Mouse (Mus musculus) liver, postnatal 0 days (tissue): ENCODE data around the gene Mapk1ip1l. TPM values are rescaled to one million over a fixed set of nuclear protein-coding genes. Genes with fewer than 3 reads are reported as not detected.

ENCODE experiments used
- ATAC-seq: fragments of 200-750 bp; cut with Nextera tagmentation; 2 replicates; pipeline ENCODE4 v1.8.0; 2017; ENCODE audit warnings: mild to moderate bottlenecking, moderate library complexity
- DNase-seq: peaks from one replicate; pipeline ENCODE4 v3.0.0-alpha.2; 2016
- H3K27ac ChIP-seq: fragments of 300-500 bp; sonication (generic); 2 replicates; pipeline ENCODE4 v1.5.1; 2014; ENCODE audit warnings: antibody characterized with exemption, moderate library complexity, mild to moderate bottlenecking, low read depth
- H3K27me3 ChIP-seq: fragments of 300-500 bp; sonication (generic); 2 replicates; pipeline ENCODE4 v1.6.1; 2014; ENCODE audit warnings: low read length, control low read depth, mixed read lengths; ENCODE audit not compliant: insufficient read depth
- H3K36me3 ChIP-seq: fragments of 300-500 bp; sonication (generic); replicated peaks from 2 replicates; pipeline ENCODE4 v1.6.1; 2014; ENCODE audit warnings: mild to moderate bottlenecking, control low read depth, low read length, moderate library complexity, mixed read lengths; ENCODE audit not compliant: insufficient read depth
- H3K4me1 ChIP-seq: fragments of 300-500 bp; sonication (generic); 2 replicates; pipeline ENCODE4 v1.6.1; 2014; ENCODE audit warnings: antibody characterized with exemption, mild to moderate bottlenecking, control low read depth; ENCODE audit not compliant: insufficient read depth
- H3K4me2 ChIP-seq: fragments of 300-500 bp; sonication (generic); 2 replicates; pipeline ENCODE4 v1.6.1; 2014; ENCODE audit warnings: low read depth, mild to moderate bottlenecking, low read length, moderate library complexity, mixed read lengths
- H3K4me3 ChIP-seq: fragments of 300-500 bp; sonication (generic); 2 replicates; pipeline ENCODE4 v1.5.1; 2014; ENCODE audit warnings: low read depth, low read length
- H3K9ac ChIP-seq: fragments of 300-500 bp; sonication (generic); replicated peaks from 2 replicates; pipeline ENCODE4 v1.6.1; 2014; ENCODE audit warnings: mild to moderate bottlenecking, moderate library complexity
- H3K9me3 ChIP-seq: fragments of 300-500 bp; sonication (generic); 2 replicates; pipeline ENCODE4 v1.6.1; 2016; ENCODE audit warnings: mild to moderate bottlenecking, control low read depth, low read length, mixed read lengths
- CTCF ChIP-seq: sonication (generic); IDR thresholded peaks from 2 replicates; pipeline ENCODE4 v1.5.1; 2016; ENCODE audit warnings: antibody characterized with exemption, low read depth
- EP300 ChIP-seq: IDR thresholded peaks from 2 replicates; pipeline ENCODE4 v1.6.1; 2016; ENCODE audit warnings: antibody characterized with exemption, low read depth, mild to moderate bottlenecking
- WGBS: fragments of 180-500 bp; shearing (Covaris S2); extraction: QIAGEN DNeasy Blood & Tissue Kit; methylation state at CpG from one replicate; pipeline ENCODE4 v1.1.7; 2014; ENCODE audit not compliant: insufficient replicate concordance; 5-methylcytosine and 5-hydroxymethylcytosine counted together
- polyA plus RNA-seq: library from polyadenylated mRNA; unstranded; fragments of >200 nt; fragmentation: Nextera tagmentation; extraction: Ambion mirVana; gene quantifications from 2 replicates; pipeline ENCODE4 v1.2.1, GENCODE M21; 2015

Gene Mapk1ip1l
- polyA plus RNA-seq, 1 experiment from 2014 or later, result 16.6 TPM

DNA sequence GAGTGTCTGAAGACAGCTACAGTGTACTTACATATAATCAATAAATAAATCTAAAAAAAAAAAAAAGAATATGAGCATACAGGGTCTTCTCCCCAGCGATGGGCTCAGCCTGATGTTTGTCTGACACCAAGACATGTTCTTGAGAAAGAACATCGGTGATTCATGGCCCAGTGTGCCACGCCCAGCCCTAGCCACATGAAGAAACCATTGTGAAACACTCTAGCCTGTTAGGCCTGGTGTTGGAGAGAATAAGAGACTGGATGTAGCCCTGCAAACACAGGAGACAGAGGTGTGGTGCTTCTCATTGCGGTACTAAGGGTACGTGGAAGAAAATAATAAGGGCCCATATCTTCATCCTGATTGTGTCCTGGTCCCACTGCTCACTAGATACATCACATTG is 29.3 kb downstream of the Mapk1ip1l start:
- ATAC-seq, result no peak
- H3K4me3 ChIP-seq, result no peak overlapping the region
- no peaks in the 10 kb centered on the region for H3K27me3 ChIP-seq
- H3K9ac ChIP-seq, result no peak overlapping the region
- 81% methylated on average over 5 of the region's 5 CpGs for WGBS
- no peaks in the 10 kb centered on the region for H3K9me3 ChIP-seq
- DNase-seq, result no peak
- no peak overlapping the region for H3K27ac ChIP-seq
- no peak overlapping the region for H3K4me2 ChIP-seq
- H3K4me1 ChIP-seq, result no peaks in the 10 kb centered on the region
- TF ChIP-seq EP300 (no peak), CTCF (no peak)
- H3K36me3 ChIP-seq, result no peaks in the 10 kb centered on the region

DNA sequence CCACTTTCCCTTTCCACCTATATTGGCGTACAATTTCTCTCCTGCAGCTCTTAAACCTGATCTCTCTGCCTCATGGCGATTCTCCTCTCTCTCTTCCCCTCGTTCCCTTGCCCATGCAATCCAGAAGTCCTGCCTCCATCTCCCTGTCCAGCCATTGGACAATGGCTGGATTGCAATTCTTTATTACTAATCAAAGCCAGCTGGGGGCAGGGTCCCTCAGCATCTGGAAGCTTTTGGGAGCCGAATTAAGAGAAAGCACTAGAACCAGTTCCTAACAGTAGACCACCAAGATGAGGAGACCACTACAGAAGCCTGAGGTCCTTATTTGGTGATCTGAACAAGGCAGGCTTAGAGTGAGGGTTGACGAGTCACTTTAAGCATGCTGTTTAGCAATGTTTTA is 33.9 kb downstream of the Mapk1ip1l start:
- Histone ChIP-seq H3K27ac (no peak overlapping the region), H3K4me1 (no peaks in the 10 kb centered on the region), H3K9me3 (no peaks in the 10 kb centered on the region), H3K4me2 (no peak overlapping the region), H3K9ac (no peak overlapping the region), H3K36me3 (no peaks in the 10 kb centered on the region), H3K27me3 (no peaks in the 10 kb centered on the region), H3K4me3 (no peak overlapping the region)
- TF ChIP-seq EP300 (no peak), CTCF (no peak)
- 63% methylated on average over 5 of the region's 5 CpGs for WGBS
- ATAC-seq, result no peak
- DNase-seq, result no peak

DNA sequence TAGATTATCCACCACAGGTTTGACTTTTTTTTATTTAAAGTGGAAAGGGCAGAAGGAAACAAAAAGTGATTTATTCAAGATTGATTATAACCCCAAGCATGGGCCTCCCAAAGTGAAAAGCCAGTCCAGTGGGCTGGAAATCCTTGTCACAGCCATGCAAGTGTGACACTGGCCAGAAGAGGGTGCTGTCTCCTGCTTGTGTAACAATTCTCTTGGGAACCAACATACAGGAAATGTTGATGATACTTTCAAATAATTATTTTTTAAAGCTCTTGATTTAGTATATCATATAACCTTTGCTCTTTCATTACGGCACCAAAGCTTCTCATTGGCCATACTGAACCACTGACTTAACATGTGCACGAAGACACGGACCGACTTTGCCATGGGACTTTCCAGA is 36.8 kb downstream of the Mapk1ip1l start:
- no peaks in the 10 kb centered on the region for H3K4me1 ChIP-seq
- ATAC-seq (no peak), DNase-seq (peak; percentile 78)
- H3K9ac ChIP-seq, result no peak overlapping the region
- H3K27ac ChIP-seq, result no peak overlapping the region
- TF ChIP-seq EP300, result no peak
- peak; percentile 89 for TF ChIP-seq CTCF
- H3K36me3 ChIP-seq, result no peaks in the 10 kb centered on the region
- 76% methylated on average over 4 of the region's 4 CpGs for WGBS
- H3K9me3 ChIP-seq, result no peaks in the 10 kb centered on the region
- no peaks in the 10 kb centered on the region for H3K27me3 ChIP-seq
- H3K4me2 ChIP-seq, result no peak overlapping the region
- no peak overlapping the region for H3K4me3 ChIP-seq

DNA sequence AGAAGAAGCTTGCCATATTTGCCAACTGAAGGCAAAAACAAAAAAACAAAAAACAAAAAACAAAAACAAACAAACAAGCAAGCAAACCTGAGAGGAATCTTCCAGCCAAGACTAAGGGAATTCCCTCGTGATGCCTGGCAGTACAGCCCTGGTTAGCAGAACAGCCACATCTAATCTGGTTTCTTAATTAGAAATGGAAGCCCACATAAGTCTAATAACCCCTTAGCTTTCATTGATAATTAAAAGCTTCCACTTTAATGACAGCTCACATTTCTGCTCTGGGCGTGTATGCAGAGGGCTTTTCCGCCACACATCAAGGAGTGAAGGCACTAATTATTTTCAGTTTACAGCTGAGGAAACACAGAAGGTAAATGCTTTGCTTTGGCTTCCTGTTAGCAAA is 37.2 kb downstream of the Mapk1ip1l start:
- H3K27ac ChIP-seq, result no peak overlapping the region
- no peaks in the 10 kb centered on the region for H3K4me1 ChIP-seq
- 83% methylated on average over 3 of the region's 3 CpGs for WGBS
- H3K27me3 ChIP-seq, result no peaks in the 10 kb centered on the region
- no peaks in the 10 kb centered on the region for H3K36me3 ChIP-seq
- H3K4me2 ChIP-seq, result no peak overlapping the region
- no peak overlapping the region for H3K4me3 ChIP-seq
- no peaks in the 10 kb centered on the region for H3K9me3 ChIP-seq
- DNase-seq, result no peak
- H3K9ac ChIP-seq, result no peak overlapping the region
- TF ChIP-seq CTCF (no peak), EP300 (no peak)
- ATAC-seq, result no peak

DNA sequence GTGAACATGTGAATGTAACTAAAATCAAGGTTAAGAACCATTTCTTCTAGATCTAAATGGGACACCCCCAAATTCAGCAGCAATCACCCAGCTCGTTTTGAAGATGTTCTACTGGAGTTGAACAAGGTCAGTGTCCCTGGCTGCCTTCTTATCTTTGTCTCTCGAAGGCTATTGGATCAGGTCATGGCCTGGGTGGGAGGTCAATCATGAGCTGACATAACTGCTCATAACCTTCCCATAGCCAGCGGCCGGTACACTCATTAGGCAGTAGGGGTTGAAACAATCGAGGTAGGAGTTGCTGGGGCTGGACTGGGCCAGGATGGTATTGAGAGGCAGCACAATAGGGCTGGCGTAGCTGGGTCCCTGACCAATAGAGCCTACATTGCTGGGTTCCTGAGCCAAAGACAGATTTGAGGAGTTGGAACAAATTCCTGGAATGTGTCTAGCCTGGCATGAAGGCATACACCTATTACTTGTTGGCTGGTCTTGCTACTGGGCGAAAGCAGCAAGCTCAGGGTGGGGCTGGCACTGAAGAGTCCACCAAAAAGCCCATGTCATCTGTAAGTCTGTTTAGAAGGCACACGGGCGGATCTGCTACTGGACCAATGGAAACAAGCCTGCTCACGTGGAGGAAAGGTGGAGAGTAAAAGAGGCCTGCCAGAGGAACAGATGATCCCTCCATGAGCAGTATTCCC is 42.3 kb downstream of the Mapk1ip1l start:
- Histone ChIP-seq H3K4me1 (no peaks in the 10 kb centered on the region), H3K27ac (no peak overlapping the region), H3K4me3 (no peak overlapping the region), H3K9ac (no peak overlapping the region), H3K9me3 (no peaks in the 10 kb centered on the region), H3K4me2 (no peak overlapping the region), H3K36me3 (no peaks in the 10 kb centered on the region), H3K27me3 (no peaks in the 10 kb centered on the region)
- WGBS, result 75% methylated on average over 10 of the region's 10 CpGs
- DNase-seq, result no peak
- no peak for ATAC-seq
- TF ChIP-seq EP300 (no peak), CTCF (no peak)

GRCm38 (mm10) chr14:47341811-47342291 is 43.8 kb downstream of the Mapk1ip1l start:
- Histone ChIP-seq H3K36me3 (no peaks in the 10 kb centered on the region), H3K4me2 (no peak overlapping the region), H3K27me3 (no peaks in the 10 kb centered on the region), H3K4me3 (no peak overlapping the region), H3K9me3 (no peaks in the 10 kb centered on the region), H3K9ac (no peak overlapping the region), H3K4me1 (no peaks in the 10 kb centered on the region), H3K27ac (no peak overlapping the region)
- DNase-seq (no peak), ATAC-seq (no peak)
- WGBS, result 71% methylated on average over 4 of the region's 4 CpGs
- TF ChIP-seq CTCF (no peak), EP300 (no peak)

- no peak overlapping the region for H3K4me3 ChIP-seq
- 33% methylated on average over 1 of the region's 1 CpGs for WGBS
- ATAC-seq (peak; percentile 80), DNase-seq (no peak)
- no peaks in the 10 kb centered on the region for H3K4me1 ChIP-seq
- no peak overlapping the region for H3K27ac ChIP-seq
- H3K27me3 ChIP-seq, result no peaks in the 10 kb centered on the region
- no peaks in the 10 kb centered on the region for H3K36me3 ChIP-seq
- no peaks in the 10 kb centered on the region for H3K9me3 ChIP-seq
- no peak overlapping the region for H3K9ac ChIP-seq
- TF ChIP-seq EP300 (no peak), CTCF (no peak)
- H3K4me2 ChIP-seq, result no peak overlapping the region
These were observed 48.6 kb downstream of the Mapk1ip1l start for GRCm38 (mm10) chr14:47346715-47347114.
